Mouse (Mus musculus) R1 (cell line): ENCODE data around the gene Nomo1.
A peak's percentile ranks its signal among the peaks of the same experiment; 100 is the strongest.

Experiments
- DNase-seq: peaks from one replicate; pipeline ENCODE4 v3.0.0-alpha.2; 2018; ENCODE audit warnings: low read depth, low spot score

The Nomo1 gene

DNA sequence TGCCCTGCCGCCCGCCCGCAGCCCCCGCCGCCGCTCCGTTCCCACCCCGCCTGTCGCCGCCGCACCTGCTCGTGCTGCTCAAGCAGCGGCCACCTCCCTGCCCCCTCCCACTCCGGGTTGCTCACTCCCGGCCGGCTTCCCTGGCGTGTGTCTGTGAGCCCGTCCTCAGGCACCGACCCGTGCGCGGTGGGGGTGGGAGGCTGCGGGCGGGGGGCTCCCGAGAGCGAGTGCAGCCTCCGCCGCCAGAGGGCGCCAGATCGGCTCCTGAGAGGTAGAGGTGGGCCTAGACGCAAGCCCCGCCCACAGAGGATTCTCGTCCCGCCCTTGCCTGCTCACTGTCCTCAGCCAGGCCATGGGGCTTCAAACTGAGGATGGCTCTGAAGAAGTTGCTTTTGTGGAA lies 67.1 kb downstream of the Nomo1 start, which contains the start of gene Kcnj11:
Kcnj11 (minus strand) TSS at position 202 of the 400 bp plus-strand sequence.
- DNase-seq = peak; percentile 79

DNA sequence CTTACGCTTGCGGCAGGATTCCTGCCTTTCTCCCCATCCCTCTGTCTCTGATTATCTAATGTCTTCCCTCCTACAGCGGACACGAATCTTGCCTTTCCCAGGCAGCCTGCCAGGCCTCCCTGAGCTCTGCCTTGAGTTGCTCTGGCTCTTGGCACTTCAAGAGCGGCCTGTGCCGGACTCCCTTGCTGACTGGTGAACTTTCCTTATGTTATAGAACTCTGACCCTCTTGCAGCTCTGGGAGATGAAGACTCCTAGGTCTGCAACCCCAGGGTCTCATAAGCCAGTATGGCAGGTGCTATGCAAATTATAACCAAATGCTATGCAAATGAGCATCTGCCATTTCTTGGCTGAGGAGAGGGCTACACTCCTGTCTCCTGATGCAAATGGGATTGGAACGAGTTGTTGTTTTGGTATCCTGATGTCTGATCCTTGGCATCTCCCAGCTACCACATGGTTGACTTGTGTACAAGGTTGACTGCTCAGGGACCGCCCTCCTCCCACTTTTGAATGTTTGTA lies 69.6 kb downstream of the Nomo1 start:
- DNase-seq = no peak

DNA sequence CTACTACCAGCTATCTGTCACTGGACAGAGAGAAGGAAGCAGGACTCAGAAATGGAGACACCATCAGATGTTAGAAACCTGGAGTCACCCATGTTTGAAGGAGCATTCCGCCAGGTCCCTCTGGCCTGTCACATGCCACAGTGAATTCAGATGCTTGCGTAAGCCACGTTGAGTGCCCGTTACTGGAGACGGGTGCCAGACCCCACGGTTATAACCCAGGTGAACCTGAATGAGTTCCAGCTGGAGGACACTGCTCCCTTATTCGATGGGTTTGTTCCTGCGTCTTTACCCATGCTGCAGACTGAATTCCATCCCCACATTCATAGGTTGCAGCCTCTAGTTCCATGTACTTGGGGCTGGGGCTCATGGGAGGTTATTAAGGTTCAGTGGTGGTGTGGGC lies 70.3 kb downstream of the Nomo1 start:
- no peak for DNase-seq

- no peak for DNase-seq
Observed at GRCm38 (mm10) chr7:46104256-46104915, 70.9 kb downstream of the Nomo1 start.

DNA sequence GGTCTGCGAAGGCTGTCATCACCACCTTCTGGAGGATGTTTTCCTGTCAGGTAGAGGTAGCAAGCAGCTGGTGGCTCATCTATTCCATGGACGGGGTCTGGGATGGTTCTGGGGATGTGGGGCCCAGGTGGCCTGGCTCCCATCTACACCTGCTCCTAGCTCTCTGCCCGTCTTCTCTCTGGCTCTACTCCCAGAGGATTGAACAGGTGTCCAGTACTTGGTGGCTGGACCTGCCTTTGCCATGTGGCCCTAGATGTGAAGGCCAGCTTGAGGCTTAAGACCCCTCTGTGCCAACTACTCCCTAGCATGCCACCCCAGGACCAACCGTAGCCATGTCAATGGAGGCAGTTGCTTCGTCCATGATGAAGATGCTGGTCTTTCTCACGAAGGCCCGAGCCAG lies 72.0 kb downstream of the Nomo1 start:
- DNase-seq = no peak

- no peak for DNase-seq
Observed at GRCm38 (mm10) chr7:46110079-46110478, 76.6 kb downstream of the Nomo1 start.

- no peak for DNase-seq
Observed at GRCm38 (mm10) chr7:46111212-46111817, 77.8 kb downstream of the Nomo1 start.

DNA sequence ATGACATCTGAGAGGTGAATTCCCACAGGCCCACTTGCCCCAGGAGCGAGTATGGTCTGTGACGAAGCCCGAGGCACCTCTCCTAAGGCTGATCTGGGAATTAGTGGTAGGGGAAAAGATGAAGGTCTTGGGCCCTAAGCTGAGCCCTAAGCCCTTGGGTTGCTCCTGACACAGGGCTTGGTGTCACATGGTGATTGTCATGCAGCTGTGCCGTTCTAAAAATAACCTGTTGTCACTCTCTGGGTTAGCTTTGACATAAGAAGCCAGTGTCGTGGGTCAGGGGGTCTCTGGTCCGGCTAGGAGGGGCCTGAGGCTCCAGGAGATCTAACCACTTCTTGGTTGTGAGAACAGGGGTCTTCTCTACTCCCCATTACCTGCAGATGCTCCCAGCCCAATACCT lies 78.4 kb downstream of the Nomo1 start:
- no peak for DNase-seq

DNA sequence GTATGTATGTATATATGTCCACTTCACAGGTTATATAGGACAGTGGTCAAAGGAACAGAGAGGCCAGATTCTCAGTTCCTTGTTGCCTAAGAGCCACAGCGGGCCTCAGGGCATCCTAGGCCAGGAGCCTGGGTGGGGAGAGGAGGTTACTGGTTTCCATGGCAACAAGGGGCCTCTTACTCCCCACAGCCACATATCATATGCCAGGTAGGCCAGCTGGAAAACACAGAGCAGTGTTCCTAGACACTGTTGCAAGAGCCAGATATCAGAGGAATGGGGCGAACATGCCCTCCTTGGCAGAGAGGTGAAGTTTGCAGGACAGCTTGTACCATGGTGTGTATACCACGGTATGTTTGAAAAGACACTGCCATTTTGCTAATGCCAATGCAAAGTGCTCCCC lies 79.9 kb downstream of the Nomo1 start:
- no peak for DNase-seq

- DNase-seq = no peak
Observed at GRCm38 (mm10) chr7:46116118-46116581, 82.7 kb downstream of the Nomo1 start.

DNA sequence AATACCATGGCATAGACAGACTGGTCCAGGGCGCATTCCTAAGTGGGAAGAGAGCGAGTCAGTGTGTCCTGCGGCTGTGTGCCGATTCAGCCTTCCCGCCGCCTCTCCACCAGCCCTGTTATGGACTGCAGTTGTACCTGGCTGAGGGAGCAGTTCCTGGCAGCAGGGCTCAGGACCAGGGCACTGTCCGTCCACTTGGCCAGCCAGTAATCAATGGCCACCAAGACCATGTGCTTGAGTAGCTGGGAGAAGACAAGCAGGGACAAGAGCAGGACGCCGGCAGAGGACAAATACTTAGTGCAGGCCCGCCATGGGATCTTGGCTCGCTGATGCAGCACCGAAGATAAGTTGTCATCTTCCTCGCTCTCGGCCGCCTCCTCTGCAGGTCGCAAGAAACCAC lies 83.5 kb downstream of the Nomo1 start:
- DNase-seq = no peak

DNA sequence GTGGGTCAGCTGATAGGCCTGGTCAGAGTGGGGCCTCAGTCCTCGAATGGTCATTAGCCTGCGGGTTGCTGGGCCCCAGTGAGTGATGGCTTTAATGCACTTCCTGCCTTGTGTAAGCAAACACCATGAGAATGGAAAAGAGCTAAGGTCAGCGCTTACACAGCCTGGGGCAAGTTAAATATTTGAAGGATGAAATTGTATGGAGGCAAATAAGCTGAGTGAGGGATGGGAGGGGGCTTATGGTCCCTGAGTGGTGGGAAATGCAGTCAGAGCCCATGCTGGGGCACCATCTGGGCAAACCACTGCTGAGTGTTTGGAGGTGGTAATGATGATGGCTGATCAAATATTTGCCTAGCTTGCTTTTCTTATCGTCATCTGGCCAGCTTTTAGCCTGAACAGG lies 89.5 kb downstream of the Nomo1 start:
- DNase-seq = no peak

GRCm38 (mm10) chr7:46124460-46124859 lies 91.0 kb downstream of the Nomo1 start:
- DNase-seq = no peak

GRCm38 (mm10) chr7:46125340-46125739 lies 91.8 kb downstream of the Nomo1 start:
- no peak for DNase-seq

- no peak for DNase-seq
Observed at GRCm38 (mm10) chr7:46128196-46128595, 94.7 kb downstream of the Nomo1 start.

- DNase-seq = no peak
Observed at GRCm38 (mm10) chr7:46129463-46130179, 96.1 kb downstream of the Nomo1 start.

GRCm38 (mm10) chr7:46130723-46131122 lies 97.2 kb downstream of the Nomo1 start:
- no peak for DNase-seq

DNA sequence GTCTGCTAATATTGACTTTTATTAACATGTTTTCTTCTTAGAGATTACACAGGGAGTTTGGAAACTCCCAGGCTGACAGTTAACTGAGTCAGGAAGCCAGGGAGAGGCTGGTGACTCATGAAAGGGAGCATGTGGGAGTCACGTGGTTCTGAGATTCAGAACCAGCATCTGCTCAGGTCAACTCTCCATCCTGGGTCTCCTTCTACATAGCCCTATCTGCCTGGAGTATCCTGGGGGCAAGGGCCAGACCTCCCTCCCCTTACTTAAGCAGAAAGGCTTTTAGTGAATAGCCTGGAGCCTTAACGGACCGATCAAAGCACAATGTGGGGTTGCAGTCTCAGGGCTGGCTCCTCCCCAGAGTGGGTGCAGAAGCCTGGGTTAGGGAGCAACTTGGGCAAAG lies 97.8 kb downstream of the Nomo1 start:
- no peak for DNase-seq

DNA sequence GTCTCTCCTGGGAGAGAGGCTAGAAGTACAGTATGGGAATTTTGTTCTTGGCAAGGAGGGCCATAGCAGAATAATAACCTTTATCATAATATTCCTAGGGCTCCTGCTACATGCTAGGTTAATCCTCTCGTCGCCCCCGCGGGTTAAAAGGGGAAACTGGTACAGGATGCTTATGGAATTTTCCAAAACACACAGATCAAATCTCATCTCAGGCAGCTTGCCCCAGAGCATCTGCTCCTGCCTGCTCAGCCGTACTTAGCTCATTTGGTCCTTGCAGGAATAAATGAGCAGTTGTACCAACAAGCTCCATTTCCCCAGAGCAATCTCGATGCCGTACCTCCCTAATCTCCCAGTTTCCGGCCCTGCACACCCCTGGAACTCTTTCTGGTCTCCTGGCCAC lies 98.3 kb downstream of the Nomo1 start:
- no peak for DNase-seq

GRCm38 (mm10) chr7:46132229-46132628 lies 98.7 kb downstream of the Nomo1 start:
- DNase-seq = no peak
